Mouse (Mus musculus): Measurements from ENCODE around the gene Gatm. TPM values are rescaled to one million over a fixed set of nuclear protein-coding genes. Genes with fewer than 3 reads are reported as not detected.

The Gatm gene
- polyA plus RNA-seq (2014; fragmentation: Nextera tagmentation; extraction: Ambion mirVana): 26.1 and 32.5 TPM in 2 replicates

DNA sequence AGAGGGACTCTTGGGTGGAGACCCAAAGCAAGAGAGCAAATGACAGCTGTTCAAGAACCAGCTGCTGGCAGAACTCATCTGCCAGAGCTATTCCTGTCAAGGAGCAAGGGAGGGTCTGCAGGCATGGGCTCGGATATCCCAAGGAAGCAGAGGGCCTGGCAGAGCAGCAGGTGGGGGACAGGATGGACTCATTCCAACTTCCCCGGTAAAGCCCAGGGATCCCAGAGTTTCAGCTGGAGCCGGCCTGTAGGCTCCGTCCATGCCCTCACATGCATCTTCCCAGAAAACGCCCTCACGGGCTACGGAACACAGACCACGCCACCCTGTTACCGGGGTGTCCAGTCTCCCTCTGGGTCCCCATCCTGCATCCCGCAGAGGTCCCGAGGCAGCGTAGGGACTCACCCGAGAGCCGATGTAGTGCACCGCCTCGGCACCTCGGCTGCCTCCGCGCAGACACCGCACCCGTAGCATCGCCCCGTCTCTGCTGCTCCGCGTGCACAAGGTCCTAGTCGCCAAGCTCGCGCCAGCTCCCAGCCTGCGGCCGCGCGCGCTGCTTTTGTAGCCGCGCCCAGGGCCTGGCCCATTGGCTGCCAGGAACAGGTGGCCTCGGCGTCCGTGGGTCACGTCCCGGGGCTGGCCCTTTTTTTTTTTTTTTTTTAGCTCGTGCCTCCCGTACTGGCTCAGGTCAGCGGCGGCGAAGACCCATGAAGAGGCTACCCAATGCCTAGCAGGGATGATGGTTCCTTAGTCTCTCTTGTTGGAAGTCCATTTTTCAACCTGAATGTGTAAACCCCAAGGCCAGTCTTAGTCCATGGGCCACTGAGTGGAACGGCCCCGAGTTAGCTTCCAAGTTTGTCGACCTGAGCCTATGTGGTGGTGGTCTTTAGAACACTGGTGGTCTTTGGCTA lies at the start of gene Gatm:
Gene Gatm (minus strand): TSS at position 558 of the 908 bp plus-strand sequence.
- Histone ChIP-seq H3K4me2 (ENCODE audit: low read length) (peak within 1 kb of the TSS; percentile 82), H3K9me3 (replicated peaks; ENCODE audit: control insufficient read depth, low read length) (no peaks in the 10 kb centered on the region), H3K9ac (ENCODE audit: low read length) (peak within 1 kb of the TSS; percentile 76), H3K4me3 (ENCODE audit: low read depth, low read length) (peak within 1 kb of the TSS; percentile 47), H3K27ac (ENCODE audit: low read depth, low read length) (no peak within 1 kb of the TSS), H3K4me1 (ENCODE audit: control insufficient read depth, insufficient read depth, low read length) (no peaks in the 10 kb centered on the region), H3K27me3 (replicated peaks; ENCODE audit: control insufficient read depth, insufficient read depth, low read length) (no peaks in the 10 kb centered on the region), H3K36me3 (ENCODE audit: control insufficient read depth, insufficient read depth, low read length) (no peaks in the 10 kb centered on the region)
- DNase-seq (ENCODE audit: low spot score) (peak; percentile 86), ATAC-seq (peak; percentile 99)
- WGBS: 3% methylated on average over 46 of the region's 48 CpGs

DNA sequence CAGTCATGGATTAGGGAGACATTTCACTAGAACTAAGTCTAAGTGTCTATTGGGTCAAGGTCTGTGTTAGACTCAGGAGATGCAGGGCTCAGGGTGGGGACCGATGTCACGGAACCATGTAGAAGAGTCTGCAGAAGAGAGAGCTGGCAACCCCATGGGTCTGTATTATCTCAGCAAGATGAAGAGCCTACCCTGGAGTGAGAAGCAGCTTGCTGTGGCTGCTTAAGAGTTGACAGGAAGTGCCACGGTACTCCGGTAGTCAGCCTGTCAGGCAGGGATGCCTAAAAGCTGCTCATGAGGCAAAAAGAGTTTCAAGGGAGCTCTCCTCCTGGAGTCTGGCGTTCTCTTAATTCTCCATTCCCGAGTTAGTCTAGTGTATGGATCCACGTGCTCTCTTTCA lies 48.7 kb upstream of the Gatm start:
- no peaks in the 10 kb centered on the region for H3K9me3 ChIP-seq (replicated peaks; ENCODE audit: control insufficient read depth, low read length)
- H3K36me3 ChIP-seq (ENCODE audit: control insufficient read depth, insufficient read depth, low read length): no peaks in the 10 kb centered on the region
- H3K27me3 ChIP-seq (replicated peaks; ENCODE audit: control insufficient read depth, insufficient read depth, low read length): no peaks in the 10 kb centered on the region
- WGBS: 94% methylated on average over 7 of the region's 7 CpGs
- ATAC-seq (no peak), DNase-seq (ENCODE audit: low spot score) (no peak)
- H3K4me1 ChIP-seq (ENCODE audit: control insufficient read depth, insufficient read depth, low read length): no peaks in the 10 kb centered on the region
- H3K4me3 ChIP-seq (ENCODE audit: low read depth, low read length): no peak overlapping the region
- no peak overlapping the region for H3K9ac ChIP-seq (ENCODE audit: low read length)
- no peak overlapping the region for H3K27ac ChIP-seq (ENCODE audit: low read depth, low read length)
- H3K4me2 ChIP-seq (ENCODE audit: low read length): no peak overlapping the region

DNA sequence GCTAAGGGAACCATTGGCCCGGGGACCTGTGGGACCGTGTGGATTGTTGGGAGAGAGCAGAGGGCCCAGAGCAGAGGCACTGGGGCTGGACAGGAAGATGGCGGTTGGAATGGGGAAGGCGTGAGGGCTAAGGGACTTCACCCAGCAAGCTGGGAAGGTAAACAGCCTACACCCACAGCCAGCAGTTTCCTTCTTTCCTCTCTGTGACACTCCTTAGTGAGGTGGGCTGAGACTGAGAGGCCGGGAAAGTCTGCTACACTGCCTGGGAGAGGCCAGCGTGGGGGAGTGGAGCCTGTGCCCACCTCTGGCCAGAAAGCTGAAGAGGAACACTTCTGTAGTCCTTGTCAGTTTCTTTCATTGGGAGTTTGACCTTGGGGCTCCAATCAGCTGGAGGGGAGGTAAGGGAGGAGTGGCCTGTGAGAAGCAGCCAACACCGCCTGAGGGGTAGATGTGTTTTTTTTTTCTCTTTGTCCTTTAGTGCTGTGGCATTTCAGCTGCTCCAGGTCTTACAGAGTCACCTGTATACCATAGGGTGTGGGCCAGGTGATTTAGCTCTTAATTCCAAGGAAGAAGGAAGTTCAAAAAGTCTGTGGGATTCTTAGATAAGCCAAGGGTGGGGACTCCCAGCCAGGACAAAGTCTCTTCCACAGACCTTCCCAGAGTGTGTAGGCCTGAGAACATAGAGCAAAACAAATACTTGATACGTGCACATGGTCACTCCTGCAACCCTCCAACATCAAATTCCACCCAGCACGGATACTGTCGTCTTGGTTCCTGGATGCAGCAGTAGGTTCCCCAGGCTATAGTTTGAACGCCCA lies 46.8 kb upstream of the Gatm start:
- H3K36me3 ChIP-seq (ENCODE audit: control insufficient read depth, insufficient read depth, low read length): no peaks in the 10 kb centered on the region
- no peaks in the 10 kb centered on the region for H3K9me3 ChIP-seq (replicated peaks; ENCODE audit: control insufficient read depth, low read length)
- H3K27me3 ChIP-seq (replicated peaks; ENCODE audit: control insufficient read depth, insufficient read depth, low read length): no peaks in the 10 kb centered on the region
- no peak overlapping the region for H3K4me3 ChIP-seq (ENCODE audit: low read depth, low read length)
- H3K4me1 ChIP-seq (ENCODE audit: control insufficient read depth, insufficient read depth, low read length): no peaks in the 10 kb centered on the region
- WGBS: 87% methylated on average over 11 of the region's 11 CpGs
- ATAC-seq (no peak), DNase-seq (ENCODE audit: low spot score) (no peak)
- no peak overlapping the region for H3K27ac ChIP-seq (ENCODE audit: low read depth, low read length)
- no peak overlapping the region for H3K4me2 ChIP-seq (ENCODE audit: low read length)
- no peak overlapping the region for H3K9ac ChIP-seq (ENCODE audit: low read length)

DNA sequence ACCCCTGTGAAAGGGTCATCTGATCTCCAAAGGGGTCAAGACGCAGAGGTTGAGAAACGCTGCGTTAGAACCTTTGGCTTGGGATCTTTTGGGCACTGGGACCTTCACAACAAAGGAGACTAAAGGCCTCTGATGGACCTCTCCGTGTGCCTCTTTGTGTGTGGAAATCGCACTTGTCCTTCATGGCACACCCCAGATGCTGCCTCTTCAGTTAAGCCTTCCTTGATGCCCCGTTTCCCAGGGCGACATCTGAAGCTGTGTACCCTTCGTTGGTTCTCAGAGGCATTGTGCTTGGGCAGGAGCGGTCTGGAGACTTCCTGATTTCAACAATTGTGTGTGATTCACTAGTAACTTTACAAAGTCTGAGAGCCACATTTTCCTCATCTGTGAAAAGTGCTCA lies 45.7 kb upstream of the Gatm start:
- Histone ChIP-seq H3K9me3 (replicated peaks; ENCODE audit: control insufficient read depth, low read length) (no peaks in the 10 kb centered on the region), H3K9ac (ENCODE audit: low read length) (no peak overlapping the region), H3K4me2 (ENCODE audit: low read length) (no peak overlapping the region), H3K27ac (ENCODE audit: low read depth, low read length) (no peak overlapping the region), H3K27me3 (replicated peaks; ENCODE audit: control insufficient read depth, insufficient read depth, low read length) (no peaks in the 10 kb centered on the region), H3K36me3 (ENCODE audit: control insufficient read depth, insufficient read depth, low read length) (no peaks in the 10 kb centered on the region), H3K4me3 (ENCODE audit: low read depth, low read length) (no peak overlapping the region), H3K4me1 (ENCODE audit: control insufficient read depth, insufficient read depth, low read length) (no peaks in the 10 kb centered on the region)
- ATAC-seq (no peak), DNase-seq (ENCODE audit: low spot score) (no peak)
- whole genome bisulfite sequencing: 78% methylated on average over 9 of the region's 9 CpGs

DNA sequence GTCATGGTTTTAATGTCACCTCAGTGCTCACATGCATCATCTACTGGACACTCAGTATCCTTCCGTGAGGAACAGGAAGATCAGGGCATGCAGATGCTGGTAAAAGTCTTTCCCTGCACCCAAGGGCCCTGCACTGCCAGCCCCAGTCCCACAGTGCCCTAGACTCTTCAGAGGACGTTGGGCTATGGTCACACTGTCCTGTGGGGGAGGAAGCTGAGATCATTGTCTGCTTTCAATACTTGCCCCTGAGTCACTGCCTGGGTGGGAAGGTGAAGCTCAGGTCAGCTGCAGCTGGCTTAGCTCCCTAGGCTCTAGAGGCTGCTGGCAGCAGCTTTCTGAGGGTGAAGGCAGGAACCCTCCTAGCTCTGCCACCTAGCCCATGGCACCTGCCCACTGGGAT lies 44.9 kb upstream of the Gatm start:
- no peak overlapping the region for H3K27ac ChIP-seq (ENCODE audit: low read depth, low read length)
- H3K4me1 ChIP-seq (ENCODE audit: control insufficient read depth, insufficient read depth, low read length): no peaks in the 10 kb centered on the region
- H3K4me2 ChIP-seq (ENCODE audit: low read length): no peak overlapping the region
- DNase-seq (ENCODE audit: low spot score) (no peak), ATAC-seq (no peak)
- WGBS: 63% methylated on average over 2 of the region's 2 CpGs
- H3K9ac ChIP-seq (ENCODE audit: low read length): no peak overlapping the region
- H3K27me3 ChIP-seq (replicated peaks; ENCODE audit: control insufficient read depth, insufficient read depth, low read length): no peaks in the 10 kb centered on the region
- no peaks in the 10 kb centered on the region for H3K36me3 ChIP-seq (ENCODE audit: control insufficient read depth, insufficient read depth, low read length)
- no peaks in the 10 kb centered on the region for H3K9me3 ChIP-seq (replicated peaks; ENCODE audit: control insufficient read depth, low read length)
- H3K4me3 ChIP-seq (ENCODE audit: low read depth, low read length): no peak overlapping the region

DNA sequence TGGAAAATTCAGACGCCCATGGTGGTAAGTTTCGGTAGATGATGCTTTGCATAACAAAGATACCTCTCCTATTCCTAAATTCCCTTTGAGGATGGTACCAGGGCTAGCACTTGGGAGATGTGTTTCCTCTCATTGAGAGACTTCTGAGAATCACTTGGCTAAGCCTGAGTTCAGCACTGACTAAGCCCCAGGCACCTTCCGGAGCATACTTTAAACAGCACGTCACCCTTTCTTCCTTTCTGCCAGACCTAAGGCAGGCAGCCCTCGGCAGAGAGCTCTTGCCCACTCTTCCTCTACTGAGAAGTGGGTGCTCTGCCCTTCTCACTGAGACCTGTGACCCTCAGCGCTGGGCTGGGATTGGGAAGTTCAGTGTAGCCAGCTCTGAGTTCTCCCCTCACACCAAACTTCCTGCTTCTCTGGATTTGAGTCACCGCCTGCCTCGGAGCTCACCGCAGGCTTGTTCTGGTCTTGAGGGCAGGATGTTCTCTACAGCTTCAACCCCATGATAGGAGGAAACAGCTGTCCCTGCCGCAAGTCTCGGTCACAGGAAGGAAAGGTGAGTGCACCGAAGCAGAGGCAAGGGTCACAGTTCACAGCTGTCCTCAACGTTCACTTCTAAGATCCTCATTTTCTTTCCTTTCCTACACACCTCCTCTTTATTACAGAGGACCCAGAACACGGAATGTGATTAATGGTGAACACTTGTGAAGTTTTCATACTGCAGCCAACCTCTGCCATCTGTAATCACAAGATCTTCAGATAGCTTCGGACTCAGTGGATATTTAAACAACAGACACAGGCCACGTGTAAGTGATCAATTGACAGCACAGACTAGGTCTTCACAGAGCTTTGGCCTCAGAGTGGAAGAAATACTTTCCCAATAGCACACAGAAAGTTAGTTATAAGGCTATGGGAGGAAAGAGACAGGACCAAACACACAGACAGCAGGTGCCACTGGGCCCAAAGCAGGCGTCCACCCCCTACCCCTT lies 41.3 kb upstream of the Gatm start:
- WGBS: 77% methylated on average over 17 of the region's 17 CpGs
- Histone ChIP-seq H3K4me3 (ENCODE audit: low read depth, low read length) (no peak overlapping the region), H3K4me2 (ENCODE audit: low read length) (no peak overlapping the region), H3K4me1 (ENCODE audit: control insufficient read depth, insufficient read depth, low read length) (no peaks in the 10 kb centered on the region), H3K27ac (ENCODE audit: low read depth, low read length) (no peak overlapping the region), H3K27me3 (replicated peaks; ENCODE audit: control insufficient read depth, insufficient read depth, low read length) (no peaks in the 10 kb centered on the region), H3K9ac (ENCODE audit: low read length) (no peak overlapping the region), H3K36me3 (ENCODE audit: control insufficient read depth, insufficient read depth, low read length) (no peaks in the 10 kb centered on the region), H3K9me3 (replicated peaks; ENCODE audit: control insufficient read depth, low read length) (no peaks in the 10 kb centered on the region)
- ATAC-seq (no peak), DNase-seq (ENCODE audit: low spot score) (no peak)

DNA sequence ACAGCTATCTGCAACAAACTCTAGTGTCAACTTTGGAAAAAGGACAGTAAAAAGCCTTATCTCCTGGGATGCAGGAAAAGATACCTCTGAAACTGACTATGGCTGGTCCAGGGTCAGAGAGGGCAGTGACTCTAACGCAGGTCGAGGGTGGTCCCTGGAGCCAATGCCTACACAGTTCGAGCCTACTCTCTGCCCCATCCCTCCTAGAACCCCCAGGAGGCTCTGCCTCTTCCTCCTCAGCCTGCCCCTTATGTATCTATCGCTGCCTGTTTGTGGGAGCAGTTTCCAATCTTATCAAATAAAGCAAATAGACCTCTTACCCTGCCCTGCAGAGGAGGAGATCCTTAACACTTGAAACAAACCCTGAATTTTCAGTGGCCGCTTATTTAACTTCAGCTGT lies 27.6 kb upstream of the Gatm start:
- Histone ChIP-seq H3K4me2 (ENCODE audit: low read length) (no peak overlapping the region), H3K27me3 (replicated peaks; ENCODE audit: control insufficient read depth, insufficient read depth, low read length) (0 out of 2 replicates have a peak, but pooled peaks cover 5% of the 10 kb centered on the region), H3K9ac (ENCODE audit: low read length) (no peak overlapping the region), H3K4me3 (ENCODE audit: low read depth, low read length) (no peak overlapping the region), H3K36me3 (ENCODE audit: control insufficient read depth, insufficient read depth, low read length) (peaks cover 6% of the 10 kb centered on the region; the same call in 1 of the 2 replicates), H3K4me1 (ENCODE audit: control insufficient read depth, insufficient read depth, low read length) (peaks cover 3% of the 10 kb centered on the region; the same call in 1 of the 2 replicates), H3K9me3 (replicated peaks; ENCODE audit: control insufficient read depth, low read length) (no peaks in the 10 kb centered on the region), H3K27ac (ENCODE audit: low read depth, low read length) (no peak overlapping the region)
- DNase-seq (ENCODE audit: low spot score) (no peak), ATAC-seq (no peak)
- WGBS: 52% methylated on average over 5 of the region's 5 CpGs

DNA sequence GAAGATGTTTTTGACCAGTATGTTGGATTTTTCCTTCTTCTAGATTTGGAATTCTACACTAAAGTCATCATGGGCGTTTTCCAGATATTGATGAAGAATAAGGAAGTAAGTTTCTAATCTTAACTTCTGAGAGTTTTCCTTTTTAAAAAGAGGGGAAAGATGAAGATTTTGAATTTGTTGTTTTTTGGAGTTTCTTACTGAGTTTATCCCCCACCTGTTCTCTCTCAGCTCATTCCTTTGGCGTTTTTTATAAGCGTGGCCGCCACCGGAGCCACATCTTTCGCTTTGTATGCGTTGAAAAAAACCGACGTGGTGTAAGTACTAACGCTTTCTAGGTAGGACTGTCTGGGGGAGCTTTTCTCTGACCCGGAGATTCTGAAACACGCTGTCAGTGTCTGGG lies 26.9 kb upstream of the Gatm start:
- H3K9ac ChIP-seq (ENCODE audit: low read length): peak overlapping the region; percentile 48
- peaks cover 3% of the 10 kb centered on the region; the same call in 1 of the 2 replicates for H3K4me1 ChIP-seq (ENCODE audit: control insufficient read depth, insufficient read depth, low read length)
- H3K27me3 ChIP-seq (replicated peaks; ENCODE audit: control insufficient read depth, insufficient read depth, low read length): 0 out of 2 replicates have a peak, but pooled peaks cover 5% of the 10 kb centered on the region
- no peaks in the 10 kb centered on the region for H3K9me3 ChIP-seq (replicated peaks; ENCODE audit: control insufficient read depth, low read length)
- H3K4me3 ChIP-seq (ENCODE audit: low read depth, low read length): peak overlapping the region; percentile 33
- H3K36me3 ChIP-seq (ENCODE audit: control insufficient read depth, insufficient read depth, low read length): peaks cover 13% of the 10 kb centered on the region
- DNase-seq (ENCODE audit: low spot score) (no peak), ATAC-seq (no peak)
- no peak overlapping the region for H3K27ac ChIP-seq (ENCODE audit: low read depth, low read length)
- 32% methylated on average over 12 of the region's 12 CpGs for WGBS
- peak overlapping the region; percentile 69 for H3K4me2 ChIP-seq (ENCODE audit: low read length)
